9 mouse cellular contexts compared by ENCODE assay signal in genomic region chr9:96887954-96888353, GRCm38 (mm10). TPM values are rescaled to one million over a fixed set of nuclear protein-coding genes. Genes with fewer than 3 reads are reported as not detected.
DNase-seq lines count a peak whose midpoint lies in the region; ATAC-seq and TF ChIP-seq lines count a peak whose summit lies in the region.
"Had no signal": no experiment of that assay in that cellular context is flagged by ENCODE, and none has a peak within 500 bp of the region (broad histone marks: within the 10 kb centered on the region; RNA-seq: fewer than 3 reads in every experiment).

No protein-coding gene starts in this region.

- intact Hi-C loops in heart, adult 2 months (cut with DNase I), result no loop called here
- intact Hi-C loops in left cerebral cortex, postnatal 14 days (cut with DNase I), result no loop called here

- 24% methylated on average over 6 of the region's 6 CpGs for WGBS in heart, adult 2 months
- WGBS in heart, postnatal 0 days, result 18% methylated on average over 6 of the region's 6 CpGs
- 10% methylated on average over 6 of the region's 6 CpGs for WGBS in midbrain, embryonic 12.5 days

- H3K27me3 ChIP-seq in heart, adult 2 months (ENCODE audit: control insufficient read depth, insufficient read depth, low read length), result no peaks in the 10 kb centered on the region
- H3K27me3 ChIP-seq in heart, postnatal 0 days (ENCODE audit: control insufficient read depth, insufficient read depth, low read length), result 0 out of 2 replicates have a peak, but pooled peaks cover 12% of the 10 kb centered on the region
- H3K27me3 ChIP-seq in midbrain, embryonic 12.5 days, result peaks cover 12% of the 10 kb centered on the region

- no peaks in the 10 kb centered on the region for H3K9me3 ChIP-seq in heart, postnatal 0 days (replicated peaks; ENCODE audit: control insufficient read depth, low read length)
- no peaks in the 10 kb centered on the region for H3K9me3 ChIP-seq in midbrain, embryonic 12.5 days

- H3K4me3 ChIP-seq in heart, adult 2 months, result no peak overlapping the region
- peak overlapping the region; percentile 66 for H3K4me3 ChIP-seq in heart, postnatal 0 days (ENCODE audit: low read depth, low read length)
- peak overlapping the region; percentile 69 for H3K4me3 ChIP-seq in midbrain, embryonic 12.5 days

- H3K4me1 ChIP-seq in heart, adult 2 months (ENCODE audit: control insufficient read depth, insufficient read depth, low read length), result no peaks in the 10 kb centered on the region
- peaks cover 19% of the 10 kb centered on the region; the same call in 1 of the 2 replicates for H3K4me1 ChIP-seq in heart, postnatal 0 days (ENCODE audit: control insufficient read depth, insufficient read depth)
- H3K4me1 ChIP-seq in midbrain, embryonic 12.5 days, result peaks cover 80% of the 10 kb centered on the region

- no peaks in the 10 kb centered on the region for H3K79me2 ChIP-seq in heart, adult 2 months (replicated peaks; ENCODE audit: control insufficient read depth, insufficient read depth, low read length)

- no peaks in the 10 kb centered on the region for H3K36me3 ChIP-seq in heart, adult 2 months (ENCODE audit: control insufficient read depth, insufficient read depth, low read length)
- H3K36me3 ChIP-seq in heart, postnatal 0 days (replicated peaks; ENCODE audit: control insufficient read depth, insufficient read depth, low read length), result no peaks in the 10 kb centered on the region
- no peaks in the 10 kb centered on the region for H3K36me3 ChIP-seq in midbrain, embryonic 12.5 days

- H3K9ac ChIP-seq in heart, adult 2 months (ENCODE audit: low read depth, low read length), result no peak overlapping the region
- H3K9ac ChIP-seq in heart, postnatal 0 days (replicated peaks; ENCODE audit: low read depth, low read length), result peak overlapping the region; percentile 86; the same call in 1 of the 2 replicates
- no peak overlapping the region for H3K9ac ChIP-seq in midbrain, embryonic 12.5 days (replicated peaks)

- TF ChIP-seq EP300 in heart, adult 2 months (IDR thresholded peaks at IDR 0.05; ENCODE audit: insufficient read depth, low read depth, low read length), result no peak
- TF ChIP-seq EP300 in heart, postnatal 0 days (IDR thresholded peaks at IDR 0.05; ENCODE audit: low read depth), result no peak

- H3K4me2 ChIP-seq in heart, postnatal 0 days (ENCODE audit: low read depth, low read length), result peak overlapping the region; percentile 94
- H3K4me2 ChIP-seq in midbrain, embryonic 12.5 days (replicated peaks), result peak overlapping the region; percentile 93

- TF ChIP-seq CTCF in heart, adult 2 months (IDR thresholded peaks at IDR 0.05), result no peak
- TF ChIP-seq CTCF in heart, postnatal 0 days (IDR thresholded peaks at IDR 0.05; ENCODE audit: low read depth), result no peak

- TF ChIP-seq POLR2A in heart, adult 2 months (IDR thresholded peaks at IDR 0.05; ENCODE audit: insufficient read depth, low read depth, low read length), result no peak

- H3K27ac ChIP-seq in heart, adult 2 months, result no peak overlapping the region; the same call in 1 of the 2 replicates
- no peak overlapping the region for H3K27ac ChIP-seq in heart, postnatal 0 days (ENCODE audit: low read depth)
- peak overlapping the region; percentile 70; the same call in 1 of the 2 replicates for H3K27ac ChIP-seq in midbrain, embryonic 12.5 days (replicated peaks)

- peak; percentile 87 for DNase-seq in heart, adult 11 months
- no peak for DNase-seq in heart, adult 2 months
- DNase-seq in cerebellum, adult 18-20 months, result peak; percentile 65 to 72
- no peak for DNase-seq in heart, postnatal 0 days (ENCODE audit: low spot score)
- no peak for DNase-seq in left cerebral cortex, postnatal 14 days (ENCODE audit: low spot score in 2 of 2)
- DNase-seq in layer of hippocampus, adult 11-12 months (ENCODE audit: low spot score), result no peak
- DNase-seq in adrenal gland, postnatal 4 days (ENCODE audit: low spot score in 2 of 2), result no peak
- DNase-seq: adrenal gland, adult 8-10 months had no signal

- peak; percentile 27; the same call in 1 of the 2 replicates for ATAC-seq in heart, postnatal 0 days (ENCODE audit: insufficient read depth, low read depth)
- peak; percentile 13; the same call in 1 of the 2 replicates for ATAC-seq in midbrain, embryonic 12.5 days (ENCODE audit: low FRiP score, low read depth)

RNA-seq across cellular contexts. Expression of gene Pxylp1, which starts 4.5 kb away (rescaled TPM):
- total RNA-seq in heart, adult 2 months (2021), result 10 to 100 TPM; 16.3 to 16.9 TPM
- 6.5 and 9.5 TPM in 2 replicates for polyA plus RNA-seq in heart, adult 2 months (2012; rRNA removed)
- 27.3 and 89.9 TPM in 2 replicates for total RNA-seq in heart, postnatal 0 days (2014; rRNA removed; ENCODE audit: low replicate concordance)
- polyA plus RNA-seq in heart, postnatal 0 days (2015; fragmentation: Nextera tagmentation; extraction: Ambion mirVana), result 12.8 and 14.4 TPM in 2 replicates
- 57.0 and 61.9 TPM in 2 replicates for polyA plus RNA-seq in midbrain, embryonic 12.5 days (2016; fragmentation: Nextera tagmentation; extraction: Ambion mirVana)
- total RNA-seq in left cerebral cortex, postnatal 14 days (2021), result 10 to 100 TPM; 13.4 to 17.8 TPM
- total RNA-seq in adrenal gland, postnatal 4 days (2021), result 10 to 100 TPM; 17.1 to 20.7 TPM

Comparison
In these comparisons a context has a peak if more than half of its experiments do, and no peak if none do; other contexts are left out.
1. DNase-seq: peak in heart, adult 11 months (single experiment) and cerebellum, adult 18-20 months (2 of 2); none in heart, adult 2 months (0 of 2), heart, postnatal 0 days (single experiment), left cerebral cortex, postnatal 14 days (0 of 2), layer of hippocampus, adult 11-12 months (single experiment) and adrenal gland, postnatal 4 days (0 of 2).